Mouse (Mus musculus): ENCODE results near the gene Fyb. TPM values are rescaled to one million over a fixed set of nuclear protein-coding genes. Genes with fewer than 3 reads are reported as not detected.

Fyb gene
- polyA plus RNA-seq, 1 experiment from 2014 or later, result 11.0 TPM

DNA sequence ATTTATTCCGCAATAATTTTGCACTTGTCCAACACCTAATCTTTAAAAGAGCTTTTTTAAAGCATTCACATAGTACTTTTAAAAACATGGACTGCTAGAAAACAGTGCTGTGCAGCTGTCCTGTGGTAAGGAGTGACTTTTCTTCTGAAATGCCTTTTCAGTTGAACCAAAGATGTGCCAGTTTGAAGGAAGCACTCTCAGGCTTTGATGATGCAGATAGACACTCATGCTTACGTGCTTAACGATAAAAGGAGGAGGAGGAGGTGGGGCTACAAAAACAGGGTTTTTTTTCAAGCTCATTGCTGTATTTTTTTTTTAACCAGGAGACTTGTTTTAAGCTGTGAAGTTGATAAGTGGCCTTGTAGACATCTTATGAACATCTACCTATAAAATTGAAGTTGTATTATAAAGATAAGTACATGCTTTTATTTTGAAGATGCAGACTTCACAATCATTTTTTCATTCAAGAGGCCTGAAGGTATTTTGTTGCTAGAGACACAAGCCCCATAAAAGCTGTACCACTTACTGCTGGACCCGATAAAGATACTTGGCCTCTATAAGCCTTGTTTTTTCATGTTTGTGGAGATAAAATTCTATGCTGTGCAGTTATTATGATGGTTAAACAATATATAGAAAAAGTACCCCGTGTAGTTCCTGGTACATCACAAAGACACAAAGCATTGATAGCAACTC, 70.1 kb downstream of the Fyb start:
- Histone ChIP-seq H3K9ac (ENCODE audit: low read depth, low read length) (no peak overlapping the region), H3K27ac (replicated peaks; ENCODE audit: low read depth, low read length) (no peak overlapping the region), H3K27me3 (replicated peaks; ENCODE audit: control insufficient read depth, insufficient read depth, low read length) (no peaks in the 10 kb centered on the region), H3K4me1 (ENCODE audit: control insufficient read depth, insufficient read depth, low read length) (peaks cover 3% of the 10 kb centered on the region; the same call in 1 of the 2 replicates), H3K36me3 (ENCODE audit: control insufficient read depth, insufficient read depth, low read length) (no peaks in the 10 kb centered on the region), H3K9me3 (ENCODE audit: control insufficient read depth, low read length) (no peaks in the 10 kb centered on the region), H3K4me3 (ENCODE audit: low read depth, low read length) (no peak overlapping the region), H3K4me2 (ENCODE audit: low read depth, low read length) (no peak overlapping the region)
- whole genome bisulfite sequencing, result 73% methylated on average over 5 of the region's 5 CpGs
- DNase-seq (ENCODE audit: low spot score) (no peak), ATAC-seq (ENCODE audit: low read depth) (no peak)

GRCm38 (mm10) chr15:6593254-6593623, 70.6 kb downstream of the Fyb start:
- 39% methylated on average over 1 of the region's 1 CpGs for WGBS
- ATAC-seq (ENCODE audit: low read depth) (no peak), DNase-seq (ENCODE audit: low spot score) (no peak)
- no peak overlapping the region for H3K4me3 ChIP-seq (ENCODE audit: low read depth, low read length)
- H3K4me2 ChIP-seq (ENCODE audit: low read depth, low read length), result no peak overlapping the region
- no peaks in the 10 kb centered on the region for H3K27me3 ChIP-seq (replicated peaks; ENCODE audit: control insufficient read depth, insufficient read depth, low read length)
- H3K27ac ChIP-seq (replicated peaks; ENCODE audit: low read depth, low read length), result no peak overlapping the region
- peaks cover 2% of the 10 kb centered on the region; the same call in 1 of the 2 replicates for H3K4me1 ChIP-seq (ENCODE audit: control insufficient read depth, insufficient read depth, low read length)
- H3K36me3 ChIP-seq (ENCODE audit: control insufficient read depth, insufficient read depth, low read length), result no peaks in the 10 kb centered on the region
- H3K9me3 ChIP-seq (ENCODE audit: control insufficient read depth, low read length), result no peaks in the 10 kb centered on the region
- H3K9ac ChIP-seq (ENCODE audit: low read depth, low read length), result no peak overlapping the region

- no peaks in the 10 kb centered on the region for H3K9me3 ChIP-seq (ENCODE audit: control insufficient read depth, low read length)
- H3K27ac ChIP-seq (replicated peaks; ENCODE audit: low read depth, low read length), result no peak overlapping the region
- DNase-seq (ENCODE audit: low spot score) (no peak), ATAC-seq (ENCODE audit: low read depth) (no peak)
- no peaks in the 10 kb centered on the region for H3K27me3 ChIP-seq (replicated peaks; ENCODE audit: control insufficient read depth, insufficient read depth, low read length)
- no peaks in the 10 kb centered on the region for H3K36me3 ChIP-seq (ENCODE audit: control insufficient read depth, insufficient read depth, low read length)
- H3K4me1 ChIP-seq (ENCODE audit: control insufficient read depth, insufficient read depth, low read length), result no peaks in the 10 kb centered on the region
- 68% methylated on average over 3 of the region's 3 CpGs for WGBS
- no peak overlapping the region for H3K4me2 ChIP-seq (ENCODE audit: low read depth, low read length)
- no peak overlapping the region for H3K4me3 ChIP-seq (ENCODE audit: low read depth, low read length)
- H3K9ac ChIP-seq (ENCODE audit: low read depth, low read length), result no peak overlapping the region
These were observed 76.0 kb downstream of the Fyb start for GRCm38 (mm10) chr15:6598626-6599025.

GRCm38 (mm10) chr15:6600314-6600713, 77.7 kb downstream of the Fyb start:
- Histone ChIP-seq H3K36me3 (ENCODE audit: control insufficient read depth, insufficient read depth, low read length) (no peaks in the 10 kb centered on the region), H3K4me2 (ENCODE audit: low read depth, low read length) (no peak overlapping the region), H3K9me3 (ENCODE audit: control insufficient read depth, low read length) (no peaks in the 10 kb centered on the region), H3K4me3 (ENCODE audit: low read depth, low read length) (no peak overlapping the region), H3K27me3 (replicated peaks; ENCODE audit: control insufficient read depth, insufficient read depth, low read length) (no peaks in the 10 kb centered on the region), H3K27ac (replicated peaks; ENCODE audit: low read depth, low read length) (no peak overlapping the region), H3K9ac (ENCODE audit: low read depth, low read length) (no peak overlapping the region), H3K4me1 (ENCODE audit: control insufficient read depth, insufficient read depth, low read length) (no peaks in the 10 kb centered on the region)
- DNase-seq (ENCODE audit: low spot score) (no peak), ATAC-seq (ENCODE audit: low read depth) (no peak)
- 67% methylated on average over 1 of the region's 1 CpGs for whole genome bisulfite sequencing

DNA sequence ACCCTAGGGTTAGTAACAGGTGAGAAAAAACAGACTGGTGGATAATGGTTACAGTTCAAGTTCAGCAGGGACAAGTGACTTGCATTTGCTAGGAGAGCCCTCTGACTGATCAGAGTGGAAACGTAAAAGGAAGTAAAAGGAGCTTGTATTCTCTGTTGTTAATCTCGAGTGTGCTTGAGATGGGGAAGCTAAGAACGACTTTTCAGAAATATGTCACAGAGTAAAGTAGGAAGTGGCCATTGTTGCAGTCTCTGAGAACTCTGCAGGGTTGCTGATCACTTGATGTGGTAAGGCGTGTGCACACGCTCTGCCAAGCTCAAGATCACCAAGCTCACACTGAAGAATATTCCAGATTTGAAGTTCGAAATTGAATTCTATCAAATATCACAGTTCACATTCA, 78.7 kb downstream of the Fyb start:
- no peak for ATAC-seq (ENCODE audit: low read depth)
- Histone ChIP-seq H3K27me3 (replicated peaks; ENCODE audit: control insufficient read depth, insufficient read depth, low read length) (no peaks in the 10 kb centered on the region), H3K9me3 (ENCODE audit: control insufficient read depth, low read length) (no peaks in the 10 kb centered on the region), H3K27ac (replicated peaks; ENCODE audit: low read depth, low read length) (no peak overlapping the region), H3K4me1 (ENCODE audit: control insufficient read depth, insufficient read depth, low read length) (no peaks in the 10 kb centered on the region), H3K4me3 (ENCODE audit: low read depth, low read length) (no peak overlapping the region), H3K4me2 (ENCODE audit: low read depth, low read length) (no peak overlapping the region), H3K36me3 (ENCODE audit: control insufficient read depth, insufficient read depth, low read length) (no peaks in the 10 kb centered on the region), H3K9ac (ENCODE audit: low read depth, low read length) (no peak overlapping the region)
- 74% methylated on average over 6 of the region's 6 CpGs for WGBS
- DNase-seq (ENCODE audit: low spot score), result no peak

DNA sequence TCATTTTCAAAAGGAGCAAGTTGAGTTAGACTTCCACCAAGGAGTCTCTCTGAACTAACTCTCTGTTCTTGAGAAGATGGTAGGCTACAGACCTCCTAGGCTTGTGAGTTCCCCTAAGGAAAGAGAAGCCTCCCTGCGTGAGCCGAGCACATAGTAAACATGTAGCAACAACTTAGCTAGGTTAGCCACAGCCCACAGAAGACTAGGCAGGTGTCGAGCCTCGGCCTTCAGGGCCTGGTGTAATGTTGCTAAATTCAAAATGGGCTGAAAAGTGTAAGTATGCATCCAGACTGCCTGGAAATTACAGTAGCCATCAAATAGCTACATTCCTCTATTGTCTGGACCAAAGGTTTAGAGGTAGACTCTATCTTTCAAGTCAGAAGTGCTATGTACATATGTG, 79.3 kb downstream of the Fyb start:
- ATAC-seq (ENCODE audit: low read depth), result no peak
- H3K27me3 ChIP-seq (replicated peaks; ENCODE audit: control insufficient read depth, insufficient read depth, low read length), result no peaks in the 10 kb centered on the region
- no peak for DNase-seq (ENCODE audit: low spot score)
- H3K27ac ChIP-seq (replicated peaks; ENCODE audit: low read depth, low read length), result no peak overlapping the region
- no peak overlapping the region for H3K4me2 ChIP-seq (ENCODE audit: low read depth, low read length)
- H3K36me3 ChIP-seq (ENCODE audit: control insufficient read depth, insufficient read depth, low read length), result no peaks in the 10 kb centered on the region
- H3K4me1 ChIP-seq (ENCODE audit: control insufficient read depth, insufficient read depth, low read length), result no peaks in the 10 kb centered on the region
- no peaks in the 10 kb centered on the region for H3K9me3 ChIP-seq (ENCODE audit: control insufficient read depth, low read length)
- H3K4me3 ChIP-seq (ENCODE audit: low read depth, low read length), result no peak overlapping the region
- WGBS, result 78% methylated on average over 4 of the region's 4 CpGs
- no peak overlapping the region for H3K9ac ChIP-seq (ENCODE audit: low read depth, low read length)

GRCm38 (mm10) chr15:6610703-6611102, 88.0 kb downstream of the Fyb start:
- H3K4me1 ChIP-seq (ENCODE audit: control insufficient read depth, insufficient read depth, low read length), result no peaks in the 10 kb centered on the region
- H3K9me3 ChIP-seq (ENCODE audit: control insufficient read depth, low read length), result no peaks in the 10 kb centered on the region
- ATAC-seq (ENCODE audit: low read depth) (no peak), DNase-seq (ENCODE audit: low spot score) (no peak)
- H3K27me3 ChIP-seq (replicated peaks; ENCODE audit: control insufficient read depth, insufficient read depth, low read length), result no peaks in the 10 kb centered on the region
- H3K36me3 ChIP-seq (ENCODE audit: control insufficient read depth, insufficient read depth, low read length), result no peaks in the 10 kb centered on the region
- no peak overlapping the region for H3K9ac ChIP-seq (ENCODE audit: low read depth, low read length)
- H3K4me2 ChIP-seq (ENCODE audit: low read depth, low read length), result no peak overlapping the region
- 79% methylated on average over 5 of the region's 5 CpGs for WGBS
- no peak overlapping the region for H3K27ac ChIP-seq (replicated peaks; ENCODE audit: low read depth, low read length)
- no peak overlapping the region for H3K4me3 ChIP-seq (ENCODE audit: low read depth, low read length)

GRCm38 (mm10) chr15:6612835-6613234, 90.2 kb downstream of the Fyb start:
- ATAC-seq (ENCODE audit: low read depth) (no peak), DNase-seq (ENCODE audit: low spot score) (no peak)
- H3K9me3 ChIP-seq (ENCODE audit: control insufficient read depth, low read length), result no peaks in the 10 kb centered on the region
- H3K4me1 ChIP-seq (ENCODE audit: control insufficient read depth, insufficient read depth, low read length), result no peaks in the 10 kb centered on the region
- no peak overlapping the region for H3K27ac ChIP-seq (replicated peaks; ENCODE audit: low read depth, low read length)
- H3K4me3 ChIP-seq (ENCODE audit: low read depth, low read length), result no peak overlapping the region
- no peak overlapping the region for H3K4me2 ChIP-seq (ENCODE audit: low read depth, low read length)
- 75% methylated on average over 3 of the region's 3 CpGs for WGBS
- no peaks in the 10 kb centered on the region for H3K27me3 ChIP-seq (replicated peaks; ENCODE audit: control insufficient read depth, insufficient read depth, low read length)
- no peak overlapping the region for H3K9ac ChIP-seq (ENCODE audit: low read depth, low read length)
- no peaks in the 10 kb centered on the region for H3K36me3 ChIP-seq (ENCODE audit: control insufficient read depth, insufficient read depth, low read length)

GRCm38 (mm10) chr15:6616382-6617149, 93.9 kb downstream of the Fyb start:
- no peak overlapping the region for H3K4me3 ChIP-seq (ENCODE audit: low read depth, low read length)
- H3K9me3 ChIP-seq (ENCODE audit: control insufficient read depth, low read length), result no peaks in the 10 kb centered on the region
- 68% methylated on average over 5 of the region's 5 CpGs for WGBS
- H3K27me3 ChIP-seq (replicated peaks; ENCODE audit: control insufficient read depth, insufficient read depth, low read length), result no peaks in the 10 kb centered on the region
- H3K4me2 ChIP-seq (ENCODE audit: low read depth, low read length), result no peak overlapping the region
- ATAC-seq (ENCODE audit: low read depth) (no peak), DNase-seq (ENCODE audit: low spot score) (no peak)
- no peak overlapping the region for H3K9ac ChIP-seq (ENCODE audit: low read depth, low read length)
- H3K4me1 ChIP-seq (ENCODE audit: control insufficient read depth, insufficient read depth, low read length), result no peaks in the 10 kb centered on the region
- H3K36me3 ChIP-seq (ENCODE audit: control insufficient read depth, insufficient read depth, low read length), result no peaks in the 10 kb centered on the region
- H3K27ac ChIP-seq (replicated peaks; ENCODE audit: low read depth, low read length), result no peak overlapping the region

Measured in embryonic facial prominence, embryonic 14.5 days (tissue).